Mouse (Mus musculus): ENCODE measurements at regions not wholly inside any gene's neighbourhood (a gene's known extent, or its start where the extent isn't known, plus 50 kb on each side); places are given as distances from the start of the nearest gene placed in this dataset.

DNA sequence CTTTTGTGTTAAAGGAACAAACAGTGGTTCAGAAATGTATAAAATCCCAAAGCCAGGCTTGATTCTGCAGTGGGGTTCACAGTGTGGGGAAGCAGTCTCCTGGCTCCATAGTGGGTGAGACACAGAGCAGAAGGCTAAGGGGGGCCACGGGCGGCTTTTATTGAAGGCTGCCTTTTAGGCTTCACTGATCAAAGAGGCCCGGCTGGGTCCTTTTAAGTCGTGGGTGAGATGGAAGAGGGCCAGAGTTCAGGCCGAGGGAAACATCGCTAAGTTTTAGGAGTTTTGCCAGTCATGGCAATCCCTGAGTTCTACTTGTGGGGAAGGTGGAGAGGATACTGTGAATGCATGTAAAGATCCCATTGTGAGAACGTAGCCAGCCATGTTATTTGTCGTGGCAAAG is 100.2 kb upstream of the Cxcr4 start:
- Histone ChIP-seq H3K9ac (no peak overlapping the region), H3K4me3 (replicated peaks; ENCODE audit: low read length) (no peak overlapping the region), H3K9me3 (ENCODE audit: control insufficient read depth, low read length) (no peaks in the 10 kb centered on the region), H3K4me1 (replicated peaks; ENCODE audit: control insufficient read depth, insufficient read depth, low read length) (peaks cover 9% of the 10 kb centered on the region), H3K36me3 (replicated peaks; ENCODE audit: control insufficient read depth, insufficient read depth) (no peaks in the 10 kb centered on the region), H3K27me3 (ENCODE audit: control insufficient read depth, insufficient read depth, low read length) (no peaks in the 10 kb centered on the region), H3K4me2 (replicated peaks) (no peak overlapping the region), H3K27ac (no peak overlapping the region)
- DNase-seq (ENCODE audit: low spot score) = no peak
- no peak for ATAC-seq (ENCODE audit: low FRiP score)
- 9% methylated on average over 8 of the region's 8 CpGs for WGBS

DNA sequence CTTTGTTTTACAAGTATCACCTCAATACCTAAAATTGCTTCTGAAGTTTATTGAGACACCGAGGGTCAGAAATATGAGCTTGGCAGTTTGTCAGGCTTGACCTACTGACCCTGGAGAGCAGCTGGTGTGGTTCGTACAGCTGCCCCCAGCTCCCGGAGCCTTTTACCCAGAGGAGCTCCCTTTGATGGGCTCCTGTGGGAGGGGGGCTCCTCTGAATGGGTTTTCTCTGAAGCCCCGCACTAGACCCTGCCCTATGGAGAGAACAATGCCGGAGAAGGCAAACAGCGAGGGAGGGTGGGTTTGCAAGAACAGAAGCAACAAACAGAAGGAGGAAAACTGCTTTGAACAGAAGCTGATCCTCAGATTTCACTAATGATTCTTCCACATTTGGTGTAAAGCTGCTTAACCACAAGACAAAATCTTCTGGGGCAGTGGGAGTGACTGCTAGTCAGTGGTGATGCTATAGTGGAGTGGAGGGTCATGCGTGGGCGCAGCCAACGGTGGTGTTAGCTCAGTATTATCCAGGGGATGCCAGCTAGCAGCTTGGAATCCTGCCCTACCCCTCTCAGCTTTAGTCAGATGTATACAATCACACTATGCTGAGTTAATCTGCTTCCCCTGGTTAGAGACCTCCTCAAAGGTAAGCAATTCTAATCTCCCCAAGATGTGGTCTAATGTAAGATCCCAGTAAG is 95.3 kb upstream of the Cxcr4 start:
- DNase-seq (ENCODE audit: low spot score) = no peak
- H3K27ac ChIP-seq = peak overlapping the region; percentile 14; the same call in 1 of the 2 replicates
- no peak overlapping the region for H3K9ac ChIP-seq
- H3K36me3 ChIP-seq (replicated peaks; ENCODE audit: control insufficient read depth, insufficient read depth) = no peaks in the 10 kb centered on the region
- H3K4me2 ChIP-seq (replicated peaks) = no peak overlapping the region
- peaks cover 15% of the 10 kb centered on the region for H3K4me1 ChIP-seq (replicated peaks; ENCODE audit: control insufficient read depth, insufficient read depth, low read length)
- WGBS = 6% methylated on average over 9 of the region's 9 CpGs
- H3K27me3 ChIP-seq (ENCODE audit: control insufficient read depth, insufficient read depth, low read length) = no peaks in the 10 kb centered on the region
- no peak overlapping the region for H3K4me3 ChIP-seq (replicated peaks; ENCODE audit: low read length)
- no peak for ATAC-seq (ENCODE audit: low FRiP score)
- H3K9me3 ChIP-seq (ENCODE audit: control insufficient read depth, low read length) = no peaks in the 10 kb centered on the region

DNA sequence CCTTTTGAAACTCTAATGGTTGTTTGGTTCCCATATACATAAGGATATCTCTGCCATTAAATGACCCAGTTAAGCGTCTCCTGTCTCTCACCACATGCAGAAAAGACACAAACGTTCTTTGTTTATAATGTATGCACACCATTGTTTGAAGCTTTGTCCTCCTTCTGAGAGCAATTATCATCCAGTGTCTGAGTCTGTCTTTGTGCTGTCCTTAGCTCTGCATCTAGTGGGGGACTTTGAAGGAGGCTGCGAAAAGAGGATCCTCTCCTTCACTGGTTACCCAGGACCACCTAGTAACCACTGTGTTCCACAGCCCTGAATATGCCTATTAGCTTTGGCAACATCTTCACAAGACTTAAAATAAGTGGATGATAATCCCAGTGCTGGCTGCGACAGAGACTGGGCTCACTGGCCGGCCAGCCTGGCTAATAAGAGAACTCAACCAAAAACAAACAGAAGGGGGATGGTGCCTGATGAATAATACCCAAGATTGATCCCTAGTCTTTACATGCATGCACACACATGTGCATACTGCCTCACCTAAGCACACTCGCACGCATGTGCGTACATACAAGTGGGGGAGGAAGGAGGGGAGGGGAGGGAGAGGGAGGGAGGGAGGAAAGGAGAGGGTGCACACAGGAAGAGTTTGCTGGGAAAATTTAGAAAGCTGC is 93.5 kb upstream of the Cxcr4 start:
- no peak for ATAC-seq (ENCODE audit: low FRiP score)
- 25% methylated on average over 8 of the region's 8 CpGs for WGBS
- H3K4me2 ChIP-seq (replicated peaks) = no peak overlapping the region
- H3K4me1 ChIP-seq (replicated peaks; ENCODE audit: control insufficient read depth, insufficient read depth, low read length) = peaks cover 15% of the 10 kb centered on the region
- H3K36me3 ChIP-seq (replicated peaks; ENCODE audit: control insufficient read depth, insufficient read depth) = no peaks in the 10 kb centered on the region
- no peak for DNase-seq (ENCODE audit: low spot score)
- H3K9me3 ChIP-seq (ENCODE audit: control insufficient read depth, low read length) = no peaks in the 10 kb centered on the region
- no peak overlapping the region for H3K9ac ChIP-seq
- no peak overlapping the region for H3K4me3 ChIP-seq (replicated peaks; ENCODE audit: low read length)
- no peaks in the 10 kb centered on the region for H3K27me3 ChIP-seq (ENCODE audit: control insufficient read depth, insufficient read depth, low read length)
- H3K27ac ChIP-seq = no peak overlapping the region

- no peak for ATAC-seq (ENCODE audit: low FRiP score)
- Histone ChIP-seq H3K27ac (no peak overlapping the region), H3K9me3 (ENCODE audit: control insufficient read depth, low read length) (no peaks in the 10 kb centered on the region), H3K27me3 (ENCODE audit: control insufficient read depth, insufficient read depth, low read length) (no peaks in the 10 kb centered on the region), H3K9ac (no peak overlapping the region), H3K4me3 (replicated peaks; ENCODE audit: low read length) (no peak overlapping the region), H3K4me2 (replicated peaks) (no peak overlapping the region), H3K4me1 (replicated peaks; ENCODE audit: control insufficient read depth, insufficient read depth, low read length) (peaks cover 18% of the 10 kb centered on the region), H3K36me3 (replicated peaks; ENCODE audit: control insufficient read depth, insufficient read depth) (no peaks in the 10 kb centered on the region)
- DNase-seq (ENCODE audit: low spot score) = no peak
- 72% methylated on average over 8 of the region's 8 CpGs for WGBS
These were observed 90.8 kb upstream of the Cxcr4 start for GRCm38 (mm10) chr1:128682942-128683341.

DNA sequence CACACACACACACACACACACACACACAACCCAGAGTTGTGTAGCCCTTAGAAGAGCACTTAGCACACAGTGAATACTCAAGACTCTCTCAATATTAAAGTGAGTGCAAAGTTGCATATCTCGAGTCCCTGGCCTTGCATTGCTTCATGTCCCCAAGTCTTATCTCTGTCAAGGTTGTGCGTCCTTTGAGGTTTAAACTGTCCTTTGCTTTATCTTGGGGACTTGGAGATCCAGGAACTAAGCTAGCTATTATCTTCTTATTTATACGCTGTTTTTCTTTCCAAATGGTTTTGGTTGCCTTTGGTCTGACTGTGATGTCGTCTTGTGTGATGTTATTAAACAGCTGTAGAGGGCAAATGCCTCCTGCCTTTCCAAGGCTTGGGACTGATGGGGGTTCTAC is 89.2 kb upstream of the Cxcr4 start:
- Histone ChIP-seq H3K27ac (no peak overlapping the region), H3K27me3 (ENCODE audit: control insufficient read depth, insufficient read depth, low read length) (no peaks in the 10 kb centered on the region), H3K4me1 (replicated peaks; ENCODE audit: control insufficient read depth, insufficient read depth, low read length) (0 out of 2 replicates have a peak, but pooled peaks cover 6% of the 10 kb centered on the region), H3K9me3 (ENCODE audit: control insufficient read depth, low read length) (no peaks in the 10 kb centered on the region), H3K4me3 (replicated peaks; ENCODE audit: low read length) (no peak overlapping the region), H3K4me2 (replicated peaks) (no peak overlapping the region), H3K9ac (no peak overlapping the region), H3K36me3 (replicated peaks; ENCODE audit: control insufficient read depth, insufficient read depth) (no peaks in the 10 kb centered on the region)
- DNase-seq (ENCODE audit: low spot score) (no peak), ATAC-seq (ENCODE audit: low FRiP score) (no peak)
- WGBS = 68% methylated on average over 4 of the region's 4 CpGs

- ATAC-seq (ENCODE audit: low FRiP score) = no peak
- no peak overlapping the region for H3K9ac ChIP-seq
- no peak overlapping the region for H3K4me3 ChIP-seq (replicated peaks; ENCODE audit: low read length)
- no peak for DNase-seq (ENCODE audit: low spot score)
- H3K27ac ChIP-seq = no peak overlapping the region
- H3K4me1 ChIP-seq (replicated peaks; ENCODE audit: control insufficient read depth, insufficient read depth, low read length) = 0 out of 2 replicates have a peak, but pooled peaks cover 6% of the 10 kb centered on the region
- H3K9me3 ChIP-seq (ENCODE audit: control insufficient read depth, low read length) = no peaks in the 10 kb centered on the region
- no peaks in the 10 kb centered on the region for H3K27me3 ChIP-seq (ENCODE audit: control insufficient read depth, insufficient read depth, low read length)
- 67% methylated on average over 3 of the region's 3 CpGs for WGBS
- no peak overlapping the region for H3K4me2 ChIP-seq (replicated peaks)
- no peaks in the 10 kb centered on the region for H3K36me3 ChIP-seq (replicated peaks; ENCODE audit: control insufficient read depth, insufficient read depth)
These were observed 88.4 kb upstream of the Cxcr4 start for GRCm38 (mm10) chr1:128680538-128680937.

DNA sequence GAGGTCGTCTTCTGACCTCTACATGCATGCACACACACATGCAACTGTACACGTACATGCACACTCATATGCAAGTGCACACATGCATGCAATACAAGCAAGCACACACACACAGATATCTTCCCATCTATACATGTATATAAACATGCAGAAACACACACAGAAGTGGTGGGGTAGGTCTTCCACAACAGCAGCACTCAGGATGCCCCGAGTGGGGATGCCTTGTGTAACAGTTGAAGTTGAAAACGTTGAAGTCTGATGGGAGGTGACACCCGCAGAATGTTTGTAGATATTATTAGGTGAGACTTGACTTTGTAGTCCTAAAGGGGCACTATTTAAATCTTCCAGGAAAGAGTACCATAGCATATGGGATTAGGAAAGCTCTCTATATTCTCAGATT is 87.9 kb upstream of the Cxcr4 start:
- H3K27me3 ChIP-seq (ENCODE audit: control insufficient read depth, insufficient read depth, low read length) = no peaks in the 10 kb centered on the region
- 0 out of 2 replicates have a peak, but pooled peaks cover 6% of the 10 kb centered on the region for H3K4me1 ChIP-seq (replicated peaks; ENCODE audit: control insufficient read depth, insufficient read depth, low read length)
- no peaks in the 10 kb centered on the region for H3K9me3 ChIP-seq (ENCODE audit: control insufficient read depth, low read length)
- no peak overlapping the region for H3K4me2 ChIP-seq (replicated peaks)
- H3K4me3 ChIP-seq (replicated peaks; ENCODE audit: low read length) = no peak overlapping the region
- H3K36me3 ChIP-seq (replicated peaks; ENCODE audit: control insufficient read depth, insufficient read depth) = no peaks in the 10 kb centered on the region
- no peak for DNase-seq (ENCODE audit: low spot score)
- no peak for ATAC-seq (ENCODE audit: low FRiP score)
- H3K9ac ChIP-seq = no peak overlapping the region
- 79% methylated on average over 5 of the region's 5 CpGs for WGBS
- H3K27ac ChIP-seq = no peak overlapping the region

DNA sequence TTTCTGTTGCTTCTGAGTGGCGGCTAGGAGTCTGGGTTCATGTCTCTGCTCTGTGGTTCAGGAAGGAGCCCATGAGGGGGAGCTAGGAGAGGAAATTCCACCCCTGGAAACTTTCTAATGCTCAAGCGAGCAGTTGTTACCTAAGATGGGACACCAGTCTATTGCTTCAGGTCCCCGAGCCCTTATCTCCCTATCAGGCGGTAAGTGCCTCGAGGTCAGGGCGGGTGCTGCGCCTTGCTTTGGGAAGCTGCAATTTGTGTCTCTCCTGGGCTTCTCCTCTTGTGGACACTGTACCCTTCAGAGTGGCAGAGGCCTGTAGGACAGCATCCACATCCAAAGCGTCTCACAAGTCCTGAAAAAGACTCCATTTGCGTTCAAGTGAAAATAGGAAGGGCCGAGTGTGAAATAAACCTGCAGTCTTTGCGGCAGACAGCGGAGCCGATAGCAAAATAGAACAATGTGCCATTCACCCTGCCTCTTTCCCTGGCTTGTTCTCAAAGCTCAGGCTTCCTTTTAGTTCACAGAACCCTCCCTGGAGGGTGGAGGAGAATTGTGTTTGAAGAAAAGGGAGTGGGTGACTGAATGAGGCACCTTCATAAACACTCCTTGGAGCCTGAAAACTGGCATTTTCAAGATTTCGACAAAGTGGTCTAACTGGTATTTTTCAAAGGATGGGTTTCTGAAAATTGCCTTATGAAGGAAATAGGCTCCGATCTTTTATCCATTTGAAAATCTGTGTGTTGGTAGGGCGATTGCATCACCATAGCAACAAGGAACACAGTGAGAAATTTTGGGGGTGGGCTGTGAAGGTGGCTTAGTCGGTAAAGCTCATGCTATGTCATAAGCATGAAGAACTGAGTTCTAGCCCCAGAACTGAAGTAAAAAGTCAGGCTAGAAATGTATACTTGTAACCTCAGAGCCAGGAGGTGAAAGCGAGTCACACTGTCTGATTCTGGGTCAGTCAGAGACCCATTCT is 87.2 kb upstream of the Cxcr4 start:
- no peak for DNase-seq (ENCODE audit: low spot score)
- ATAC-seq (ENCODE audit: low FRiP score) = no peak

GRCm38 (mm10) chr1:128675538-128675937 is 83.4 kb upstream of the Cxcr4 start:
- Histone ChIP-seq H3K9ac (no peak overlapping the region), H3K4me1 (replicated peaks; ENCODE audit: control insufficient read depth, insufficient read depth, low read length) (0 out of 2 replicates have a peak, but pooled peaks cover 6% of the 10 kb centered on the region), H3K27ac (no peak overlapping the region), H3K9me3 (ENCODE audit: control insufficient read depth, low read length) (no peaks in the 10 kb centered on the region), H3K4me2 (replicated peaks) (no peak overlapping the region), H3K4me3 (replicated peaks; ENCODE audit: low read length) (no peak overlapping the region), H3K27me3 (ENCODE audit: control insufficient read depth, insufficient read depth, low read length) (no peaks in the 10 kb centered on the region), H3K36me3 (replicated peaks; ENCODE audit: control insufficient read depth, insufficient read depth) (no peaks in the 10 kb centered on the region)
- 78% methylated on average over 5 of the region's 5 CpGs for WGBS
- DNase-seq (ENCODE audit: low spot score) = no peak
- no peak for ATAC-seq (ENCODE audit: low FRiP score)

More for the DNA sequence above, 87.2 kb upstream of the Cxcr4 start:
- Histone ChIP-seq H3K9me3 (ENCODE audit: control insufficient read depth, low read length) (no peaks in the 10 kb centered on the region), H3K27ac (peak overlapping the region; percentile 1; the same call in 1 of the 2 replicates), H3K4me3 (replicated peaks; ENCODE audit: low read length) (no peak overlapping the region), H3K9ac (no peak overlapping the region), H3K4me1 (replicated peaks; ENCODE audit: control insufficient read depth, insufficient read depth, low read length) (0 out of 2 replicates have a peak, but pooled peaks cover 6% of the 10 kb centered on the region), H3K27me3 (ENCODE audit: control insufficient read depth, insufficient read depth, low read length) (no peaks in the 10 kb centered on the region), H3K36me3 (replicated peaks; ENCODE audit: control insufficient read depth, insufficient read depth) (no peaks in the 10 kb centered on the region), H3K4me2 (replicated peaks) (no peak overlapping the region)
- WGBS = 31% methylated on average over 18 of the region's 18 CpGs

All from hindbrain, embryonic 14.5 days (tissue).